Mouse (Mus musculus): ENCODE measurements around the gene Fbxo46. TPM values are rescaled to one million over a fixed set of nuclear protein-coding genes. Genes with fewer than 3 reads are reported as not detected.

Fbxo46 gene
- polyA plus RNA-seq, 1 experiment from 2014 or later: 19.3 TPM

- ATAC-seq (ENCODE audit: insufficient number of reproducible peaks, insufficient read depth, low FRiP score, low TSS enrichment, low read depth): peak; percentile 62; the same call in 1 of the 2 replicates
- Histone ChIP-seq H3K9ac (replicated peaks) (peak overlapping the region; percentile 40; the same call in 1 of the 2 replicates), H3K4me1 (replicated peaks) (peaks cover 16% of the 10 kb centered on the region), H3K27ac (no peak overlapping the region), H3K4me3 (replicated peaks) (0 out of 2 replicates have a peak overlapping the region, but pooled peaks have one; percentile 15), H3K9me3 (no peaks in the 10 kb centered on the region), H3K36me3 (peaks cover 32% of the 10 kb centered on the region), H3K27me3 (peaks cover 38% of the 10 kb centered on the region), H3K4me2 (peak overlapping the region; percentile 41)
- 6% methylated on average over 30 of the region's 30 CpGs for WGBS
These were observed 37.6 kb downstream of the Fbxo46 start for GRCm38 (mm10) chr7:19157160-19157800.

DNA sequence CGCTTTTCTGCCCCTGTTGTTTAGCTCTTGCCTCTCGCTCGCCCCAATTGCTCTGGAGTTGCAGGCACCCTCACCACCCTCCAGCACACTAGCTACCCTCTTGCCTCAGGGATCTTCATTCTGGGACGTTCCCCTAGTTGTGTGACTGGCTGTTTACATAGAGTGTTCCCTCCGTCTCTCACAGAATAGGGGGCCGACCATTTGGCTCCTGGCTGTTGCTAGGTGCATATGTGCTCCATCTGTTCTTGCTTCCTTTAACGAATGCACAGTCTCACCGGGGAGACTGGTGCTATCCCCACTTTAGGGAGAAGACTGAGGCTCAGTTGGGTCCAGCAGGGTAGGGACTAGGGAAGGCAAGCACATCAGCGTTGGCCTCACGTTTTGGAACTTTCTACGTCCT lies 38.9 kb downstream of the Fbxo46 start:
- 49% methylated on average over 11 of the region's 11 CpGs for WGBS
- no peak for ATAC-seq (ENCODE audit: insufficient number of reproducible peaks, insufficient read depth, low FRiP score, low TSS enrichment, low read depth)
- H3K36me3 ChIP-seq: peaks cover 19% of the 10 kb centered on the region
- no peak overlapping the region for H3K4me2 ChIP-seq
- no peak overlapping the region for H3K9ac ChIP-seq (replicated peaks)
- H3K27me3 ChIP-seq: peaks cover 50% of the 10 kb centered on the region
- H3K9me3 ChIP-seq: no peaks in the 10 kb centered on the region
- peaks cover 19% of the 10 kb centered on the region for H3K4me1 ChIP-seq (replicated peaks)
- no peak overlapping the region for H3K4me3 ChIP-seq (replicated peaks)
- no peak overlapping the region for H3K27ac ChIP-seq

DNA sequence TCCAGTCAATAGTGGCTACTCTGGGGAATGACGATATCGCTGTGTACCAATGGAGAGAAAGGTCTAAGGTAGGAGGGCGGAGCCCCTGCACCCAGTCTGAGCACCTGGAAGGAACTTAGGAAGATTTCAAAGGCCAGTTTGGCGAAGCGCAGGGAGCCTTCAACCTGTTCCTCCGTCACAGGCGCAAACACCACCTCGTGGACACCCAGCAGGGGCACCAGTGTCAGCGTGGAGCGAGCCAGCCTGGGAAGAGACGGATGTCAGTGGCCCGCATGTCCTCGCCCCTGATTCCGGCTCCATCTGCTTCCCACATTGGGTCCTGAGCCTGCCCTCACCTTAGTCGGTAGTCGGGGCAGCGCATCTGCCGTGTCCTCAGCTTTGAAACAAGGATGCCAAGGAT lies 39.8 kb downstream of the Fbxo46 start:
- ATAC-seq (ENCODE audit: insufficient number of reproducible peaks, insufficient read depth, low FRiP score, low TSS enrichment, low read depth): no peak
- 11% methylated on average over 18 of the region's 18 CpGs for WGBS
- H3K9ac ChIP-seq (replicated peaks): peak overlapping the region; percentile 31; the same call in 1 of the 2 replicates
- H3K4me2 ChIP-seq: peak overlapping the region; percentile 66
- H3K4me3 ChIP-seq (replicated peaks): peak overlapping the region; percentile 42; the same call in 1 of the 2 replicates
- H3K27ac ChIP-seq: no peak overlapping the region
- no peaks in the 10 kb centered on the region for H3K9me3 ChIP-seq
- H3K36me3 ChIP-seq: peaks cover 11% of the 10 kb centered on the region
- peaks cover 58% of the 10 kb centered on the region for H3K27me3 ChIP-seq
- H3K4me1 ChIP-seq (replicated peaks): peaks cover 23% of the 10 kb centered on the region

GRCm38 (mm10) chr7:19160115-19160514 lies 40.5 kb downstream of the Fbxo46 start:
- H3K27me3 ChIP-seq: peaks cover 65% of the 10 kb centered on the region
- H3K36me3 ChIP-seq: peaks cover 5% of the 10 kb centered on the region
- H3K4me2 ChIP-seq: peak overlapping the region; percentile 66
- no peaks in the 10 kb centered on the region for H3K9me3 ChIP-seq
- no peak overlapping the region; the same call in 1 of the 2 replicates for H3K9ac ChIP-seq (replicated peaks)
- H3K4me3 ChIP-seq (replicated peaks): peak overlapping the region; percentile 42
- ATAC-seq (ENCODE audit: insufficient number of reproducible peaks, insufficient read depth, low FRiP score, low TSS enrichment, low read depth): no peak
- peaks cover 30% of the 10 kb centered on the region for H3K4me1 ChIP-seq (replicated peaks)
- no peak overlapping the region for H3K27ac ChIP-seq
- WGBS: 2% methylated on average over 20 of the region's 20 CpGs

DNA sequence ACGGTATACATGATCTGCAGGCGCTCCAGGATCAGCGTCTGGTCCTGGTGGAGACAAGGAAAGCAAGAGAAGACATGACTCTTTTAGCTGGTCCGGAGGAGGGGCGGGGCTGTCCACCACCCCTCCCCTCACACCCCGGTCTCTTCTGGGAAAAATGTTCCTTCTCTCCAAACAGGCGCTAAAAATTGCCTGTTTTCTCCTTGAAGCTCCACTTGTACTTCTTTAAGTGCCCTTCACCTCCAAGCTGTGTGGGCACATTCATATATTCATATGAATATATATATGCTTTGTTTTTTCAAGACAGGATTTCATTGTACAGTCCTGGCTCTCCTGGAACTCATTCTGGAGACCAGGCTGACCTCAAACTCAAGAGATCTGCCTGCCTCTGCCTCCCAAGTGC lies 43.3 kb downstream of the Fbxo46 start:
- Histone ChIP-seq H3K27me3 (peaks cover 82% of the 10 kb centered on the region), H3K9ac (replicated peaks) (no peak overlapping the region), H3K4me3 (replicated peaks) (no peak overlapping the region), H3K9me3 (no peaks in the 10 kb centered on the region), H3K4me2 (no peak overlapping the region), H3K4me1 (replicated peaks) (peaks cover 35% of the 10 kb centered on the region), H3K27ac (no peak overlapping the region), H3K36me3 (no peaks in the 10 kb centered on the region)
- no peak for ATAC-seq (ENCODE audit: insufficient number of reproducible peaks, insufficient read depth, low FRiP score, low TSS enrichment, low read depth)
- 75% methylated on average over 7 of the region's 7 CpGs for WGBS

GRCm38 (mm10) chr7:19163752-19164151 lies 44.1 kb downstream of the Fbxo46 start:
- Histone ChIP-seq H3K4me2 (peak overlapping the region; percentile 37), H3K9ac (replicated peaks) (no peak overlapping the region), H3K9me3 (no peaks in the 10 kb centered on the region), H3K27me3 (peaks cover 81% of the 10 kb centered on the region), H3K4me1 (replicated peaks) (peaks cover 35% of the 10 kb centered on the region), H3K36me3 (no peaks in the 10 kb centered on the region), H3K27ac (no peak overlapping the region), H3K4me3 (replicated peaks) (peak overlapping the region; percentile 19)
- no peak; the same call in none of the 2 replicates for ATAC-seq (ENCODE audit: insufficient number of reproducible peaks, insufficient read depth, low FRiP score, low TSS enrichment, low read depth)
- WGBS: 26% methylated on average over 12 of the region's 12 CpGs

GRCm38 (mm10) chr7:19164189-19164588 lies 44.5 kb downstream of the Fbxo46 start:
- WGBS: 0% methylated on average over 6 of the region's 6 CpGs
- peak; percentile 75 for ATAC-seq (ENCODE audit: insufficient number of reproducible peaks, insufficient read depth, low FRiP score, low TSS enrichment, low read depth)
- Histone ChIP-seq H3K4me3 (replicated peaks) (peak overlapping the region; percentile 19), H3K9me3 (no peaks in the 10 kb centered on the region), H3K27ac (no peak overlapping the region), H3K9ac (replicated peaks) (no peak overlapping the region), H3K27me3 (peaks cover 77% of the 10 kb centered on the region), H3K4me2 (peak overlapping the region; percentile 37), H3K4me1 (replicated peaks) (peaks cover 35% of the 10 kb centered on the region), H3K36me3 (no peaks in the 10 kb centered on the region)

DNA sequence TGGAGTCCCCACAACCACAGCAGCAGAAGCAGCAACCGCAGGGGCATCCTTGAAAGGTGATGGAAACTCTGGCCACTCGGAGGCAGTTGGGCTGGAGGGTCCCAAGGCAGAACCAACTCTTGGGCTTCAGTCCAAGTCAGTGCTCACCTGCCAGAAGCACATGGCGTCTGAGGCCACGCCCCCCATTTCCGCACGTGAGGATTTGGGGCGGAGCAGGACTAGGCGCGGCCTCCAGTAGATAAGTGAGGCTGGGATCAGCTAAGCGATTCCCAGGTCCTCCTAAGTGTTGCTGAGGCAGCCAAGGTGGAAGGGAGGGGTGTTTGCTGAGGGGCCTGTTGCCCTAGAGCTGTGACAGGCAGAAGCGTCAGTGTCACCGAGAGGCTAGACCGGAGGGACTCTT lies 45.3 kb downstream of the Fbxo46 start:
- Histone ChIP-seq H3K4me3 (replicated peaks) (peak overlapping the region; percentile 19; the same call in 1 of the 2 replicates), H3K4me2 (peak overlapping the region; percentile 37), H3K27me3 (peaks cover 71% of the 10 kb centered on the region), H3K27ac (no peak overlapping the region), H3K4me1 (replicated peaks) (peaks cover 29% of the 10 kb centered on the region), H3K9ac (replicated peaks) (no peak overlapping the region), H3K36me3 (no peaks in the 10 kb centered on the region), H3K9me3 (no peaks in the 10 kb centered on the region)
- no peak for ATAC-seq (ENCODE audit: insufficient number of reproducible peaks, insufficient read depth, low FRiP score, low TSS enrichment, low read depth)
- WGBS: 3% methylated on average over 13 of the region's 13 CpGs

DNA sequence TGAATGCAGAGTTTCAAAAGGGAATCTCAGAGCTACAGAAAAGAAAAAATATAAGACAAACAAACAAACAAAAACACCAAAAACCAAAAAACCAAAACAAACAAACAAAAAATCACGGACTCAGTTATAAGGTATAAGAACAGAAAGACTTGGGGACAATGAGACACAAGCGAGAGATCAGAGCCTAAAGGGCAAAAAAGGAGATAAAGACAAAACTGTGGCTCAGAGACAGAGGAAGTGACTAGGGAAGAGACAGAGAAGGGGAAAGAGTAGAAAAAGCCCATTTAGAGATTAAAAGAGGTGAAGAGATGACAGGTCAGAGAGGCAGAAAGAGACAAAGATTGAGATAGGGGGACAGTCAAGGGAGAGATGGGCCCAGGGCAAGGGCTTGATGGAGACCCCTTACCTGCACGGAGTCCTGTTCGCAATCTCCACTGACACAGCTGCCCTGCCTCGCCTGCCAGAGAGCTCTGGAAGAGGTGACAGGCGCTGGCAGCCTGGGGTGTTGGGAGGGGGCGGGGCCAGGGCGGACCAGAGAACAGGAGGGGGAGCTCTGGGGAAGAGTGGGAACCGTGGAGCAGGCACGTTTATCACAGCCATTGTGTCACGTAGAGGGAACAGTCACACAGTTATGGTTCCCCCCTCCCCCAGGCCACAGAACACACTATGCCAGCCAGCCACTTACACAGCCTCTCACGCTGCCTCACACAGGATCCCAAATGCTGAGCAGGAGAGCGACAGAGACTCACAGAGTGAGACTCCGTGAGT lies 46.2 kb downstream of the Fbxo46 start, which contains the start of gene Gipr:
TSS of gene Gipr (minus strand) at position 472 of the 768 bp plus-strand sequence.
- peaks cover 66% of the 10 kb centered on the region for H3K27me3 ChIP-seq
- peak within 1 kb of the TSS; percentile 19; the same call in 1 of the 2 replicates for H3K4me3 ChIP-seq (replicated peaks)
- no peak within 1 kb of the TSS for H3K9ac ChIP-seq (replicated peaks)
- H3K27ac ChIP-seq: no peak within 1 kb of the TSS
- peak within 1 kb of the TSS; percentile 37 for H3K4me2 ChIP-seq
- H3K4me1 ChIP-seq (replicated peaks): peaks cover 21% of the 10 kb centered on the region
- no peak for ATAC-seq (ENCODE audit: insufficient number of reproducible peaks, insufficient read depth, low FRiP score, low TSS enrichment, low read depth)
- WGBS: 12% methylated on average over 14 of the region's 14 CpGs
- no peaks in the 10 kb centered on the region for H3K9me3 ChIP-seq
- no peaks in the 10 kb centered on the region for H3K36me3 ChIP-seq

- no peak for ATAC-seq (ENCODE audit: insufficient number of reproducible peaks, insufficient read depth, low FRiP score, low TSS enrichment, low read depth)
- H3K4me3 ChIP-seq (replicated peaks): no peak overlapping the region
- H3K36me3 ChIP-seq: no peaks in the 10 kb centered on the region
- H3K27ac ChIP-seq: no peak overlapping the region
- no peak overlapping the region for H3K4me2 ChIP-seq
- no peaks in the 10 kb centered on the region for H3K9me3 ChIP-seq
- peaks cover 62% of the 10 kb centered on the region for H3K27me3 ChIP-seq
- WGBS: 86% methylated on average over 3 of the region's 3 CpGs
- peaks cover 21% of the 10 kb centered on the region for H3K4me1 ChIP-seq (replicated peaks)
- H3K9ac ChIP-seq (replicated peaks): no peak overlapping the region
These were observed 47.3 kb downstream of the Fbxo46 start for GRCm38 (mm10) chr7:19166990-19167389.

DNA sequence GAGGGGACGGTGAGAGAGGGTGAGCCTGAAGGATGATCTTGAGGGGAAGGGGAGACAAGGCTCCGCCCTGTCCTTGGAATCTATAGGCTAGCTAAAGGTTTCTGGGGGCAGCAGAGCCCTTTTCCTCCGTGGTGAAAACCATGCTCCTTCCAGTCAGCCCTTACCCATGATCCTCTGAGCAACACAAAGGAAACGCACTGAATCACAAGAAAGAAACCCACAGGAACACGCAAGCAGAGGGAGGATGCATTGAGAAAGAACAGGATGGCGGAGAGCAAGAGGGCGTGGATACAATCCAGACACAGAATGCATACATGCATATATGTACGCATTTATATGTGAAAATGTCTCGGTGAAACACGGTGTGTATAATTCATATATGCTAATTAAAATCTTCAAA lies 49.8 kb downstream of the Fbxo46 start:
- Histone ChIP-seq H3K27me3 (peaks cover 43% of the 10 kb centered on the region), H3K9me3 (no peaks in the 10 kb centered on the region), H3K9ac (replicated peaks) (no peak overlapping the region), H3K4me1 (replicated peaks) (peaks cover 18% of the 10 kb centered on the region), H3K4me2 (no peak overlapping the region), H3K27ac (no peak overlapping the region), H3K4me3 (replicated peaks) (no peak overlapping the region), H3K36me3 (no peaks in the 10 kb centered on the region)
- ATAC-seq (ENCODE audit: insufficient number of reproducible peaks, insufficient read depth, low FRiP score, low TSS enrichment, low read depth): no peak
- 63% methylated on average over 10 of the region's 10 CpGs for WGBS
